Mouse (Mus musculus) liver, adult 2 months (tissue): ENCODE measurements around the gene DXBay18.
"Not testable (repeated sequence)": the region's sequence is repeated elsewhere in the genome, so short reads cannot be mapped to it uniquely, and the experiment has no call there.

Source experiments
- CTCF ChIP-seq: fragments of 200-500 bp; IDR thresholded peaks from 2 replicates; pipeline ENCODE4 v1.5.1; 2011; ENCODE audit warnings: low read depth, low read length, control low read depth
- POLR2A ChIP-seq: fragments of 200-500 bp; IDR thresholded peaks from 2 replicates; pipeline ENCODE4 v1.6.1; 2011; ENCODE audit warnings: low read length, control low read depth; ENCODE audit not compliant: insufficient read depth; ENCODE audit errors: extremely low read depth

- not testable (repeated sequence) for TF ChIP-seq CTCF, POLR2A
Observed at GRCm38 (mm10) chrX:73148496-73148895, 754 bp downstream of the DXBay18 start, which contains the start of gene Xlr5b.
